Mouse (Mus musculus): ENCODE results near the gene Nepn. TPM values are rescaled to one million over a fixed set of nuclear protein-coding genes. Genes with fewer than 3 reads are reported as not detected.

Gene Nepn
- total RNA-seq, 1 experiment, result not detected

- Histone ChIP-seq H3K4me3 (ENCODE audit: insufficient read depth in 1 of 2, low read depth in 1 of 2, low read length in 2 of 2, poor library complexity in 1 of 2, severe bottlenecking in 1 of 2) (no peak overlapping the region), H3K36me3 (ENCODE audit: control insufficient read depth, insufficient read depth, low read length, poor library complexity, severe bottlenecking) (no peaks in the 10 kb centered on the region), H3K4me1 (ENCODE audit: control insufficient read depth in 2 of 2, insufficient read depth in 2 of 2, low read length in 2 of 2, poor library complexity in 1 of 2) (no peaks in the 10 kb centered on the region), H3K9me3 (ENCODE audit: control insufficient read depth, insufficient read depth, low read depth, low read length) (no peaks in the 10 kb centered on the region), H3K27ac (ENCODE audit: insufficient read depth, low read depth, low read length, poor library complexity, severe bottlenecking) (no peak overlapping the region), H3K9ac (ENCODE audit: insufficient read depth, low read depth, low read length, poor library complexity, severe bottlenecking) (no peak overlapping the region)
- no peak for DNase-seq (ENCODE audit: low read depth, low spot score)
- TF ChIP-seq ZNF384 (IDR thresholded peaks at IDR 0.05; ENCODE audit: low read depth, low read length), result no peak
- TF ChIP-seq MAFK (IDR thresholded peaks at IDR 0.05; ENCODE audit: insufficient read depth, low read depth, low read length), result no peak
- no peak for TF ChIP-seq HCFC1 (IDR thresholded peaks at IDR 0.05; ENCODE audit: borderline replicate concordance, insufficient read depth, low read length)
- no peak for TF ChIP-seq CHD2 (IDR thresholded peaks at IDR 0.05; ENCODE audit: low read depth, low read length)
- TF ChIP-seq ZC3H11A (IDR thresholded peaks at IDR 0.05; ENCODE audit: borderline replicate concordance, low read depth, low read length), result no peak
- in situ Hi-C loops (cut with MboI; ENCODE audit: low sequenced_read_pairs in 2 of 2, unreplicated experiment in 2 of 2), result loop anchor here (10.0 to 25.0 kb wide), 3 partner anchors 172 to 600 kb away; no protein-coding TSS in a partner anchor
Measured at GRCm38 (mm10) chr10:52387192-52387591, 1.6 kb upstream of the Nepn start.

GRCm38 (mm10) chr10:52389438-52389837 lies 666 bp downstream of the Nepn start:
- DNase-seq (ENCODE audit: low read depth, low spot score), result no peak
- H3K4me1 ChIP-seq (ENCODE audit: control insufficient read depth in 2 of 2, insufficient read depth in 2 of 2, low read length in 2 of 2, poor library complexity in 1 of 2), result no peaks in the 10 kb centered on the region
- no peaks in the 10 kb centered on the region for H3K9me3 ChIP-seq (ENCODE audit: control insufficient read depth, insufficient read depth, low read depth, low read length)
- no peak overlapping the region for H3K4me3 ChIP-seq (ENCODE audit: insufficient read depth in 1 of 2, low read depth in 1 of 2, low read length in 2 of 2, poor library complexity in 1 of 2, severe bottlenecking in 1 of 2)
- no peak overlapping the region for H3K9ac ChIP-seq (ENCODE audit: insufficient read depth, low read depth, low read length, poor library complexity, severe bottlenecking)
- in situ Hi-C loops (cut with MboI; ENCODE audit: low sequenced_read_pairs in 2 of 2, unreplicated experiment in 2 of 2), result loop anchor here (10.0 to 25.0 kb wide), 3 partner anchors 175 to 602 kb away; no protein-coding TSS in a partner anchor
- no peaks in the 10 kb centered on the region for H3K36me3 ChIP-seq (ENCODE audit: control insufficient read depth, insufficient read depth, low read length, poor library complexity, severe bottlenecking)
- TF ChIP-seq HCFC1 (IDR thresholded peaks at IDR 0.05; ENCODE audit: borderline replicate concordance, insufficient read depth, low read length), result no peak
- no peak for TF ChIP-seq CHD2 (IDR thresholded peaks at IDR 0.05; ENCODE audit: low read depth, low read length)
- no peak for TF ChIP-seq MAFK (IDR thresholded peaks at IDR 0.05; ENCODE audit: insufficient read depth, low read depth, low read length)
- no peak for TF ChIP-seq ZC3H11A (IDR thresholded peaks at IDR 0.05; ENCODE audit: borderline replicate concordance, low read depth, low read length)
- TF ChIP-seq ZNF384 (IDR thresholded peaks at IDR 0.05; ENCODE audit: low read depth, low read length), result no peak
- no peak overlapping the region for H3K27ac ChIP-seq (ENCODE audit: insufficient read depth, low read depth, low read length, poor library complexity, severe bottlenecking)

GRCm38 (mm10) chr10:52391208-52391607 lies 2.4 kb downstream of the Nepn start:
- no peaks in the 10 kb centered on the region for H3K36me3 ChIP-seq (ENCODE audit: control insufficient read depth, insufficient read depth, low read length, poor library complexity, severe bottlenecking)
- no peaks in the 10 kb centered on the region for H3K9me3 ChIP-seq (ENCODE audit: control insufficient read depth, insufficient read depth, low read depth, low read length)
- DNase-seq (ENCODE audit: low read depth, low spot score), result no peak
- no peak overlapping the region for H3K9ac ChIP-seq (ENCODE audit: insufficient read depth, low read depth, low read length, poor library complexity, severe bottlenecking)
- H3K27ac ChIP-seq (ENCODE audit: insufficient read depth, low read depth, low read length, poor library complexity, severe bottlenecking), result no peak overlapping the region
- no peak overlapping the region for H3K4me3 ChIP-seq (ENCODE audit: insufficient read depth in 1 of 2, low read depth in 1 of 2, low read length in 2 of 2, poor library complexity in 1 of 2, severe bottlenecking in 1 of 2)
- in situ Hi-C loops (cut with MboI; ENCODE audit: low sequenced_read_pairs in 2 of 2, unreplicated experiment in 2 of 2), result loop anchor here in 1 of 2 experiments (25.0 kb wide), 2 partner anchors 254 to 604 kb away; no protein-coding TSS in a partner anchor
- TF ChIP-seq CHD2 (IDR thresholded peaks at IDR 0.05; ENCODE audit: low read depth, low read length) (no peak), ZC3H11A (IDR thresholded peaks at IDR 0.05; ENCODE audit: borderline replicate concordance, low read depth, low read length) (no peak), ZNF384 (IDR thresholded peaks at IDR 0.05; ENCODE audit: low read depth, low read length) (no peak), HCFC1 (IDR thresholded peaks at IDR 0.05; ENCODE audit: borderline replicate concordance, insufficient read depth, low read length) (no peak)
- H3K4me1 ChIP-seq (ENCODE audit: control insufficient read depth in 2 of 2, insufficient read depth in 2 of 2, low read length in 2 of 2, poor library complexity in 1 of 2), result no peaks in the 10 kb centered on the region

GRCm38 (mm10) chr10:52396647-52397046 lies 7.9 kb downstream of the Nepn start:
- no peak overlapping the region for H3K9ac ChIP-seq (ENCODE audit: insufficient read depth, low read depth, low read length, poor library complexity, severe bottlenecking)
- H3K4me3 ChIP-seq (ENCODE audit: insufficient read depth in 1 of 2, low read depth in 1 of 2, low read length in 2 of 2, poor library complexity in 1 of 2, severe bottlenecking in 1 of 2), result no peak overlapping the region
- H3K4me1 ChIP-seq (ENCODE audit: control insufficient read depth in 2 of 2, insufficient read depth in 2 of 2, low read length in 2 of 2, poor library complexity in 1 of 2), result no peaks in the 10 kb centered on the region
- in situ Hi-C loops (cut with MboI; ENCODE audit: low sequenced_read_pairs in 2 of 2, unreplicated experiment in 2 of 2), result loop anchor here in 1 of 2 experiments (25.0 kb wide), 2 partner anchors 259 to 609 kb away; no protein-coding TSS in a partner anchor
- no peak for DNase-seq (ENCODE audit: low read depth, low spot score)
- TF ChIP-seq HCFC1 (IDR thresholded peaks at IDR 0.05; ENCODE audit: borderline replicate concordance, insufficient read depth, low read length) (no peak), ZC3H11A (IDR thresholded peaks at IDR 0.05; ENCODE audit: borderline replicate concordance, low read depth, low read length) (no peak), MAFK (IDR thresholded peaks at IDR 0.05; ENCODE audit: insufficient read depth, low read depth, low read length) (no peak), ZNF384 (IDR thresholded peaks at IDR 0.05; ENCODE audit: low read depth, low read length) (no peak), CHD2 (IDR thresholded peaks at IDR 0.05; ENCODE audit: low read depth, low read length) (no peak)
- no peaks in the 10 kb centered on the region for H3K9me3 ChIP-seq (ENCODE audit: control insufficient read depth, insufficient read depth, low read depth, low read length)
- H3K36me3 ChIP-seq (ENCODE audit: control insufficient read depth, insufficient read depth, low read length, poor library complexity, severe bottlenecking), result no peaks in the 10 kb centered on the region
- H3K27ac ChIP-seq (ENCODE audit: insufficient read depth, low read depth, low read length, poor library complexity, severe bottlenecking), result no peak overlapping the region
